Comparison of ENCODE assay signal across 9 mouse cellular contexts in genomic region chr5:141758885-141759284, GRCm38 (mm10).
DNase-seq lines count a peak whose midpoint lies in the region; ATAC-seq lines count a peak whose summit lies in the region.
"Had no signal": no experiment of that assay in that cellular context is flagged by ENCODE, and none has a peak within 500 bp of the region (broad histone marks: within the 10 kb centered on the region; RNA-seq: fewer than 3 reads in every experiment).

No protein-coding gene starts in this region.

- peaks cover 57% of the 10 kb centered on the region for H3K4me1 ChIP-seq in heart, embryonic 13.5 days
- H3K4me1 ChIP-seq in hindbrain, embryonic 12.5 days: peaks cover 11% of the 10 kb centered on the region

- peak overlapping the region; percentile 30 for H3K4me2 ChIP-seq in heart, embryonic 13.5 days
- no peak overlapping the region for H3K4me2 ChIP-seq in hindbrain, embryonic 12.5 days (replicated peaks)

- ATAC-seq in heart, embryonic 13.5 days (ENCODE audit: extremely low read depth, insufficient number of reproducible peaks, low FRiP score, low TSS enrichment): no peak; the same call in 1 of the 2 replicates
- ATAC-seq in megakaryocyte, adult 5-6 weeks (ENCODE audit: poor library complexity, severe bottlenecking): peak; percentile 30
- no peak for ATAC-seq in hindbrain, embryonic 12.5 days (ENCODE audit: low FRiP score)

- 12% methylated on average over 8 of the region's 8 CpGs for WGBS in heart, embryonic 13.5 days
- WGBS in hindbrain, embryonic 12.5 days: 82% methylated on average over 8 of the region's 8 CpGs

- intact Hi-C loops in left cerebral cortex, postnatal 14 days (cut with DNase I): no loop called here

- H3K27ac ChIP-seq in heart, embryonic 13.5 days (replicated peaks): peak overlapping the region; percentile 78
- no peak overlapping the region for H3K27ac ChIP-seq in hindbrain, embryonic 12.5 days

- no peaks in the 10 kb centered on the region for H3K27me3 ChIP-seq in heart, embryonic 13.5 days (replicated peaks)
- no peaks in the 10 kb centered on the region for H3K27me3 ChIP-seq in hindbrain, embryonic 12.5 days

- DNase-seq in embryo, embryonic 11 days: peak; percentile 21
- DNase-seq in embryo, embryonic 10.5 days (ENCODE audit: low spot score): no peak
- DNase-seq in left cerebral cortex, postnatal 14 days (ENCODE audit: low spot score in 2 of 2): peak; percentile 36 to 51
- no peak for DNase-seq in left cerebral cortex, adult 11 months (ENCODE audit: low spot score)
- no peak for DNase-seq in gastrocnemius, adult 8-10 months (ENCODE audit: low spot score in 2 of 2)
- DNase-seq: cerebellum, adult 11-12 months had no signal

- no peaks in the 10 kb centered on the region for H3K36me3 ChIP-seq in heart, embryonic 13.5 days
- no peaks in the 10 kb centered on the region for H3K36me3 ChIP-seq in hindbrain, embryonic 12.5 days

- 0 out of 2 replicates have a peak overlapping the region, but pooled peaks have one; percentile 37 for H3K9ac ChIP-seq in heart, embryonic 13.5 days
- no peak overlapping the region for H3K9ac ChIP-seq in hindbrain, embryonic 12.5 days

- no peaks in the 10 kb centered on the region for H3K9me3 ChIP-seq in heart, embryonic 13.5 days
- H3K9me3 ChIP-seq in hindbrain, embryonic 12.5 days (replicated peaks): no peaks in the 10 kb centered on the region

- no peak overlapping the region for H3K4me3 ChIP-seq in heart, embryonic 13.5 days
- H3K4me3 ChIP-seq in hindbrain, embryonic 12.5 days: no peak overlapping the region

Comparison
In these comparisons a context has a peak if more than half of its experiments do, and no peak if none do; other contexts are left out.
1. DNase-seq: peak in embryo, embryonic 11 days (single experiment) and left cerebral cortex, postnatal 14 days (2 of 2); none in embryo, embryonic 10.5 days (single experiment), left cerebral cortex, adult 11 months (single experiment) and gastrocnemius, adult 8-10 months (0 of 2).